Mouse (Mus musculus) thymus, adult 2 months (tissue): Measurements from ENCODE around the gene Map2k1. TPM values are rescaled to one million over a fixed set of nuclear protein-coding genes. Genes with fewer than 3 reads are reported as not detected.

Source experiments
- DNase-seq: peaks from one replicate; pipeline ENCODE4 v3.0.0; 2021
- H3K27ac ChIP-seq: fragments of 200-500 bp; 2 replicates; pipeline ENCODE4 v1.5.1; 2012; ENCODE audit warnings: low read length, control low read depth; ENCODE audit not compliant: control insufficient read depth, insufficient read depth
- H3K27me3 ChIP-seq: fragments of 200-500 bp; 2 replicates; pipeline ENCODE4 v1.6.1; 2012; ENCODE audit warnings: mild to moderate bottlenecking, low read length, moderate library complexity, mixed read lengths; ENCODE audit not compliant: control insufficient read depth, insufficient read depth
- H3K36me3 ChIP-seq: fragments of 200-500 bp; 2 replicates; pipeline ENCODE4 v1.6.1; 2012; ENCODE audit warnings: mild to moderate bottlenecking, low read length, moderate library complexity; ENCODE audit not compliant: control insufficient read depth, insufficient read depth
- H3K4me1 ChIP-seq: fragments of 200-500 bp; replicated peaks from 2 replicates; pipeline ENCODE4 v1.6.1; 2012; ENCODE audit warnings: low read length; ENCODE audit not compliant: control insufficient read depth, insufficient read depth
- H3K4me3 ChIP-seq: fragments of 200-500 bp; 2 replicates; pipeline ENCODE4 v1.5.1; 2012; ENCODE audit warnings: mild to moderate bottlenecking, low read length, control low read depth, moderate library complexity; ENCODE audit not compliant: control insufficient read depth, insufficient read depth
- CTCF ChIP-seq: fragments of 200-500 bp; IDR thresholded peaks from 2 replicates; pipeline ENCODE4 v1.5.1; 2012; ENCODE audit warnings: mild to moderate bottlenecking, control low read depth, low read length, moderate library complexity, borderline replicate concordance; ENCODE audit not compliant: control insufficient read depth, poor library complexity, insufficient read depth; ENCODE audit errors: extremely low read depth
- POLR2A ChIP-seq: fragments of 200-500 bp; IDR thresholded peaks from 2 replicates; pipeline ENCODE4 v1.6.1; 2012; ENCODE audit warnings: mild to moderate bottlenecking, low read length, control low read depth, moderate library complexity; ENCODE audit not compliant: control insufficient read depth, poor library complexity, insufficient read depth; ENCODE audit errors: extremely low read depth
- WGBS: fragments of 180-500 bp; shearing (Covaris S2); methylation state at CpG from one replicate; pipeline ENCODE4 v1.1.7; 2018; 5-methylcytosine and 5-hydroxymethylcytosine counted together
- polyA plus RNA-seq: library from polyadenylated mRNA; depleted of rRNA; stranded (reverse); fragments of >200 nt; gene quantifications from 2 replicates; pipeline ENCODE4 v1.2.3, GENCODE M21; 2012

The Map2k1 gene
- polyA plus RNA-seq, 1 experiment, result 50.4 TPM

- H3K27ac ChIP-seq, result no peak overlapping the region
- H3K4me1 ChIP-seq, result no peaks in the 10 kb centered on the region
- H3K36me3 ChIP-seq, result no peaks in the 10 kb centered on the region
- H3K4me3 ChIP-seq, result no peak overlapping the region
- 88% methylated on average over 10 of the region's 10 CpGs for WGBS
- no peaks in the 10 kb centered on the region for H3K27me3 ChIP-seq
- no peak for TF ChIP-seq CTCF
- TF ChIP-seq POLR2A, result no peak
- no peak for DNase-seq
These were observed 14.8 kb upstream of the Map2k1 start for GRCm38 (mm10) chr9:64268196-64268595.

GRCm38 (mm10) chr9:64267231-64267630 is 13.8 kb upstream of the Map2k1 start:
- no peak for TF ChIP-seq POLR2A
- no peak for TF ChIP-seq CTCF
- Histone ChIP-seq H3K27me3 (no peaks in the 10 kb centered on the region), H3K4me1 (no peaks in the 10 kb centered on the region), H3K27ac (no peak overlapping the region), H3K4me3 (no peak overlapping the region), H3K36me3 (no peaks in the 10 kb centered on the region)
- no peak for DNase-seq
- WGBS, result 95% methylated on average over 1 of the region's 1 CpGs

- Histone ChIP-seq H3K4me3 (no peak overlapping the region), H3K36me3 (no peaks in the 10 kb centered on the region), H3K27ac (no peak overlapping the region), H3K27me3 (no peaks in the 10 kb centered on the region), H3K4me1 (no peaks in the 10 kb centered on the region)
- DNase-seq, result no peak
- no peak for TF ChIP-seq POLR2A
- TF ChIP-seq CTCF, result no peak
- WGBS, result 61% methylated on average over 1 of the region's 1 CpGs
These were observed 11.4 kb upstream of the Map2k1 start for GRCm38 (mm10) chr9:64264813-64265212.

- Histone ChIP-seq H3K4me1 (no peaks in the 10 kb centered on the region), H3K27me3 (no peaks in the 10 kb centered on the region), H3K4me3 (no peak overlapping the region), H3K36me3 (no peaks in the 10 kb centered on the region), H3K27ac (no peak overlapping the region)
- WGBS, result 94% methylated on average over 4 of the region's 4 CpGs
- DNase-seq, result no peak
- no peak for TF ChIP-seq CTCF
- no peak for TF ChIP-seq POLR2A
These were observed 7.6 kb upstream of the Map2k1 start for GRCm38 (mm10) chr9:64261023-64261422.

GRCm38 (mm10) chr9:64259906-64260305 is 6.5 kb upstream of the Map2k1 start:
- no peaks in the 10 kb centered on the region for H3K4me1 ChIP-seq
- 83% methylated on average over 5 of the region's 5 CpGs for WGBS
- no peaks in the 10 kb centered on the region for H3K36me3 ChIP-seq
- H3K27ac ChIP-seq, result no peak overlapping the region
- no peak for TF ChIP-seq POLR2A
- no peak for TF ChIP-seq CTCF
- no peak overlapping the region for H3K4me3 ChIP-seq
- H3K27me3 ChIP-seq, result no peaks in the 10 kb centered on the region
- DNase-seq, result no peak

- TF ChIP-seq POLR2A (no peak), CTCF (no peak)
- no peak overlapping the region for H3K27ac ChIP-seq
- H3K4me1 ChIP-seq, result peaks cover 5% of the 10 kb centered on the region; the same call in 1 of the 2 replicates
- H3K4me3 ChIP-seq, result no peak overlapping the region
- WGBS, result 95% methylated on average over 3 of the region's 3 CpGs
- H3K27me3 ChIP-seq, result no peaks in the 10 kb centered on the region
- no peak for DNase-seq
- H3K36me3 ChIP-seq, result no peaks in the 10 kb centered on the region
These were observed 2.8 kb upstream of the Map2k1 start for GRCm38 (mm10) chr9:64256204-64256603.

- H3K4me1 ChIP-seq, result peaks cover 5% of the 10 kb centered on the region; the same call in 1 of the 2 replicates
- H3K4me3 ChIP-seq, result no peak overlapping the region
- no peak for TF ChIP-seq POLR2A
- H3K27ac ChIP-seq, result no peak overlapping the region
- H3K27me3 ChIP-seq, result no peaks in the 10 kb centered on the region
- WGBS, result 21% methylated on average over 3 of the region's 3 CpGs
- no peak for DNase-seq
- no peaks in the 10 kb centered on the region for H3K36me3 ChIP-seq
These were observed 2.0 kb upstream of the Map2k1 start for GRCm38 (mm10) chr9:64255422-64255821.
